Mouse (Mus musculus) CH12.LX (cell line): Measurements from ENCODE around the gene Raver1.

Experiments used
- CHD1 ChIP-seq: IDR thresholded peaks from 2 replicates; pipeline ENCODE4 v1.6.1; 2012; ENCODE audit warnings: low read depth, low read length, improper control_type of control experiment, inconsistent platforms
- CHD2 ChIP-seq: IDR thresholded peaks from 2 replicates; pipeline ENCODE4 v1.6.1; 2011; ENCODE audit warnings: low read length, improper control_type of control experiment
- CTCF ChIP-seq, 2 experiments: IDR thresholded peaks in 1 of 2; conservative IDR thresholded peaks in 1 of 2; 2 replicates each; pipeline ENCODE4 v1.5.1; 2011 to 2012; ENCODE audit warnings: low read depth in 2 of 2, low read length in 2 of 2, improper control_type of control experiment in 1 of 2, inconsistent platforms in 1 of 2, mild to moderate bottlenecking in 1 of 2, moderate library complexity in 1 of 2
- HCFC1 ChIP-seq: IDR thresholded peaks from 2 replicates; pipeline ENCODE4 v1.6.1; 2012; ENCODE audit warnings: low read depth, mild to moderate bottlenecking, inconsistent platforms, low read length, improper control_type of control experiment
- MYC ChIP-seq: IDR thresholded peaks from 2 replicates; pipeline ENCODE4 v1.6.1; 2011; ENCODE audit warnings: low read depth, mild to moderate bottlenecking, improper control_type of control experiment, low read length
- POLR2A ChIP-seq: IDR thresholded peaks from 2 replicates; pipeline ENCODE4 v1.6.1; 2011; ENCODE audit warnings: low read depth, mild to moderate bottlenecking, improper control_type of control experiment, low read length
- TCF12 ChIP-seq: IDR thresholded peaks from 2 replicates; pipeline ENCODE4 v1.6.1; 2014; ENCODE audit warnings: low read depth, mild to moderate bottlenecking, inconsistent platforms, low read length, improper control_type of control experiment
- UBTF ChIP-seq: IDR thresholded peaks from 2 replicates; pipeline ENCODE4 v1.6.1; 2012; ENCODE audit warnings: low read depth, mild to moderate bottlenecking, inconsistent platforms, low read length, improper control_type of control experiment, moderate library complexity
- USF2 ChIP-seq: conservative IDR thresholded peaks from 2 replicates; pipeline ENCODE4 v1.6.1; 2011; ENCODE audit warnings: low read depth, low read length, improper control_type of control experiment
- ZKSCAN1 ChIP-seq: IDR thresholded peaks from 2 replicates; pipeline ENCODE4 v1.6.1; 2012; ENCODE audit warnings: low read depth, inconsistent platforms, low read length, improper control_type of control experiment, borderline replicate concordance

- TF ChIP-seq TCF12, result peak; percentile 47
- no peak; the same call in 1 of the 2 replicates for TF ChIP-seq POLR2A
- peak in 1 of 2 experiments; percentile 88; a peak in 2 of 4 replicates for TF ChIP-seq CTCF (conservative IDR thresholded peaks at IDR 0.05 in 1 of 2, IDR thresholded peaks at IDR 0.05 in 1 of 2; ENCODE audit: low read depth in 2 of 2, low read length in 2 of 2)
- TF ChIP-seq UBTF, result no peak; the same call in 1 of the 2 replicates
- TF ChIP-seq USF2, result no peak
- no peak for TF ChIP-seq MYC
- TF ChIP-seq CHD2, result no peak
- no peak for TF ChIP-seq ZKSCAN1
- TF ChIP-seq HCFC1, result peak; percentile 31
- TF ChIP-seq CHD1, result peak; percentile 41; the same call in 1 of the 2 replicates
These were observed 62.3 kb downstream of the Raver1 start, which contains the start of gene Icam4 for GRCm38 (mm10) chr9:21029291-21030054.
